Mouse (Mus musculus) cortical plate, adult 2 months (tissue): Measurements from ENCODE around the gene E2f7.

Experiments used
- CTCF ChIP-seq: fragments of 200-500 bp; IDR thresholded peaks from 2 replicates; pipeline ENCODE4 v1.5.1; 2011; ENCODE audit warnings: mild to moderate bottlenecking, control low read depth, low read length; ENCODE audit not compliant: insufficient read depth; ENCODE audit errors: extremely low read depth
- POLR2A ChIP-seq: fragments of 200-500 bp; IDR thresholded peaks from 2 replicates; pipeline ENCODE4 v1.6.1; 2011; ENCODE audit warnings: mild to moderate bottlenecking, low read length, control low read depth; ENCODE audit not compliant: insufficient read depth; ENCODE audit errors: extremely low read depth

- TF ChIP-seq POLR2A: no peak
- TF ChIP-seq CTCF: no peak
Observed at GRCm38 (mm10) chr10:110755556-110755955, 10.3 kb downstream of the E2f7 start.
